Mouse (Mus musculus): ENCODE measurements around the gene Wdr37. TPM values are rescaled to one million over a fixed set of nuclear protein-coding genes. Genes with fewer than 3 reads are reported as not detected.

Wdr37 gene
- 59.0 TPM for polyA plus RNA-seq (2014; fragmentation: Illumina TruSeq; extraction: RNeasy Lipid Tissue Mini Kit (QIAGEN cat#74804))

DNA sequence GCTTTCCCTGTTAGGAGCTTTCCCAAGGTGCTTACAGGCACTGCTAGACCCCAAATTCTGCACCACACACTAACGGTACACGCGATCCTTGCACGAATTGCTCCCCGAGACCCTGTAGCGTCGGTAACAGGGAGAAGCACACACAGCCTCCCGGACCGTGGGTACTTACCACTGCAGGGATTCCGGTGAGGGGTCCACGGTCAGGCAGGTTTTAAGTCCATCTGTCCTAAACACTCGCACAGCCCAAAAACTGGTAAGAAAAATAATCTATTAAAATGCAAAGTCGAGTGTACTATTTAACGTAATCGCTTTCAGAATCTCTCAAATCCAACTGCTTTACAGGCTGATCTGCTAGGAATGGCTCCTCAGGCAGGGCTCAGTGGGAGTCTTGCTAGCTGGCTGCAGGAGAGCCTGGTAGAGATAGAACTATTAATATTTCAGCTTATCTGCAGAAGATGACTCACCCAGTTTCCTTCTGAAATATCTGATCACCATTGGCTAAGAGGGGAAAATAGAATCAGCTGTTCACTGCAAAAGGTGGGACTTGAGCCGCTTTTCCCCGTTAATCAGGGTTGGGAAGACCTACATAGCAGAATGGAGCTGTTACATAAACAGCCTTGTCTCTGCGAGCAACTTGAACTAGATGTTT lies at the start of gene Wdr37:
Wdr37 (minus strand) TSS at position 596 of the 649 bp plus-strand sequence.

GRCm38 (mm10) chr13:8885445-8886184 lies 13.9 kb upstream of the Wdr37 start, which contains the start of gene Idi1:
Gene Idi1, plus strand, starts transcription at chr13:8885501.

Other genes with a start within 250 kb of the Wdr37 start
- 171 TPM for gene Idi1, start 13.6 kb upstream of the Wdr37 start, polyA plus RNA-seq (2014; fragmentation: Illumina TruSeq; extraction: RNeasy Lipid Tissue Mini Kit (QIAGEN cat#74804))
- not detected for gene Gm9745, start 76.3 kb upstream of the Wdr37 start, polyA plus RNA-seq (2014; fragmentation: Illumina TruSeq; extraction: RNeasy Lipid Tissue Mini Kit (QIAGEN cat#74804))
- gene Idi2, start 81.0 kb upstream of the Wdr37 start, polyA plus RNA-seq (2014; fragmentation: Illumina TruSeq; extraction: RNeasy Lipid Tissue Mini Kit (QIAGEN cat#74804)), result not detected
- 121 TPM for gene Gtpbp4, start 124.2 kb upstream of the Wdr37 start, polyA plus RNA-seq (2014; fragmentation: Illumina TruSeq; extraction: RNeasy Lipid Tissue Mini Kit (QIAGEN cat#74804))
- gene Larp4b, start 222.0 kb upstream of the Wdr37 start, polyA plus RNA-seq (2014; fragmentation: Illumina TruSeq; extraction: RNeasy Lipid Tissue Mini Kit (QIAGEN cat#74804)), result 64.2 TPM